Mouse (Mus musculus) lung, postnatal 0 days (tissue): ENCODE data around the gene Naa50.

Source experiments
- CTCF ChIP-seq: IDR thresholded peaks from 2 replicates; pipeline ENCODE4 v1.5.1; 2016; ENCODE audit warnings: antibody characterized with exemption, mild to moderate bottlenecking
- EP300 ChIP-seq: IDR thresholded peaks from 2 replicates; pipeline ENCODE4 v1.6.1; 2016; ENCODE audit warnings: antibody characterized with exemption, mild to moderate bottlenecking, control low read depth

DNA sequence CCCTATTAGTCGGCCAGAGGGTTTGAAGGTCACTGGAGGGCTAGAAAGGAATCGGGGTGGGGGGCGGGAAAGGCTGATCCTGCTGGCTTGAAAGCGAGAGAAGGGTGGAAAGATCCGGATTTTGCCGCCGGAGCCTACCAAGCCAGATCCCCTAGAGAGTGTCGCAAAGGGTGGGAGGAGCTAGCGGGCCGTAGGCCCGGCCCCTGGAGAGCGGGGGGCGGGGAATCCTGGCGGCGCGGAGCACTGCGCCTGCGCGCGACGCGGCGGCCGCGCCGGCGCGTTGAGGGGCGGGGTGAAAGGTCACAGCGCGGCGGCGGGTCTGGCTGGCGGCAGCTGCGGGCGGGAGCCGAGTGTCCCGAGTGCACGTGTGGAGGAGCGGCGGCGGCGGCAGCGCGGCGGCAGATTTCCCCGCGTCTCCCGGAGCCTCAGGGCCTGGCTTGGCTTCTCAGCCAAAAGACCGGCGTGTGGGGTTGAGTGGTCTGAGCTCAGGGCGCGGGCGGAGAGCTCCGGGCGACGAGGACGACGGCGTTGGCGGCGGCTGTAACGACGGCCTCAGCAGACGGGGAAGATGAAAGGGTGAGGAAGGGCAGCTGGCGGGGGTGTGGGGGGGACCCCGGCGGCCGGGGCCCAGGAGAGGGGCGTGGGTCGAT is at the start of gene Naa50, which contains the start of gene Atp6v1a:
- TF ChIP-seq CTCF (no peak), EP300 (no peak)
